Mouse (Mus musculus): Measurements from ENCODE around the gene Mycbp. TPM values are rescaled to one million over a fixed set of nuclear protein-coding genes. Genes with fewer than 3 reads are reported as not detected.

Gene Mycbp
- 65.6 and 69.9 TPM in 2 replicates for polyA plus RNA-seq (2016; fragmentation: Nextera tagmentation; extraction: Ambion mirVana)

DNA sequence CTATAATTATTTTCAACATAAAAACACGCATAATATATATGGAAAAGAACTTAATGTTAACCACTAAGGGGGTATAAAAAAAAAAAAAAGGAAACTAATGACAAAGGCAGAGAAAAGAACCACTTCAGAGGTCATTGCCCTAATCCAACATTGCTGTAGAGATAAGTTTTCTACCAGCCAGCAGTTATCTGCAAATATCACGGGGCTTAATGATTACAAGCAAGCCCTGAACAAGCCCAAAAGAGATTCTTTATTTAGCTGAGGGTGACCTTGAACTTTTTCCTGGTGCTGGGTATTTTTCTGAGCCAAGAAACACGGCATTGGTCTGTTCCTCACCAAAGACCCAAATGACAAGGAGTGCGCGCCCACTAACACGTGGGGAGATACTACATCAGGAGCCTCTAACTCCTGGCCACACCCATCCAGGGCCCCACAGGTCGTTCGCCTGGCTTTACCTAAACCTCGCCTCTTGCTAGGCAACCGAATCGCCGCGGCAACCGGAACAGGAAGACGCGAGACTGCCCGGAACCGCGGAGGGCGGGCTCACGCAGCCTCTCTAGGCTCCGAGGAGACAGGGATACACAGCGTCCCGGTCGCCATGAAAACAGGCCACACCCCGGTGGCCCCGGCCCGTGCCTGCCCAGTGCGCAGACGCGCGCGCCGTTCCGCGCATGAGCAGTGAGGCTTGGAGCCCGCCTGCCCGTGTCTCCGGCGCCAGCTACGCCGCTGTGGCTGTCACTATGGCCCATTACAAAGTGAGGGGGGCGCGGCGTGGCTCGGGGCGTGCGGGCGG lies at the start of gene Mycbp:
Gene Mycbp (plus strand): TSS at position 500 of the 793 bp plus-strand sequence.
- WGBS, result 1% methylated on average over 49 of the region's 49 CpGs

DNA sequence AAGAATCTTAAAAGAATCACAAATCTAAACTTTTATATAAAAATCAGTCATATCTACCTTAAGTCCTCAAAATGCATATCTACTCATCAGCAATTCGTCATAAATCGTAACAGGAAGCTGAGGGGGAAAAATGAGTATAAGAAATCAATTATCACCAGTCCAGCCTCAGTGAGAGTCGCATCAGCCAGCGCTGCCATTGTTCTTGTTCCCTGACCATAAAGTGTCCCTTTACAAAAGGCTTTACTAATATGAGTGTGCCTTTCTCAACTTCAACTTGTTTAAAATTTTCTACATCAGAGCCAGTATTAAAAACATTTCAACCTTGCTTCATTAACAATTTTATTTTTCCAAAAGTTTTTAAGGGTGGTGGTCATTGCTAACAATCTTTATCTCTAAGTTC lies 47.7 kb upstream of the Mycbp start:
- 78% methylated on average over 4 of the region's 4 CpGs for WGBS
- Histone ChIP-seq H3K27ac (ENCODE audit: poor library complexity, severe bottlenecking) (no peak overlapping the region), H3K9ac (no peak overlapping the region), H3K36me3 (no peaks in the 10 kb centered on the region), H3K4me3 (no peak overlapping the region), H3K4me2 (no peak overlapping the region), H3K4me1 (replicated peaks) (no peaks in the 10 kb centered on the region), H3K27me3 (replicated peaks) (no peaks in the 10 kb centered on the region), H3K9me3 (replicated peaks) (no peaks in the 10 kb centered on the region)
- no peak for ATAC-seq (ENCODE audit: insufficient number of reproducible peaks, low FRiP score)

More for the DNA sequence above, at the start of gene Mycbp:
- Histone ChIP-seq H3K9ac (peak within 1 kb of the TSS; percentile 92), H3K4me1 (replicated peaks) (peaks cover 16% of the 10 kb centered on the region), H3K36me3 (peaks cover 11% of the 10 kb centered on the region), H3K4me3 (peak within 1 kb of the TSS; percentile 83), H3K27me3 (replicated peaks) (no peaks in the 10 kb centered on the region), H3K27ac (ENCODE audit: poor library complexity, severe bottlenecking) (peak within 1 kb of the TSS; percentile 87), H3K4me2 (peak within 1 kb of the TSS; percentile 86), H3K9me3 (replicated peaks) (no peaks in the 10 kb centered on the region)
- peak; percentile 100 for ATAC-seq (ENCODE audit: insufficient number of reproducible peaks, low FRiP score)

DNA sequence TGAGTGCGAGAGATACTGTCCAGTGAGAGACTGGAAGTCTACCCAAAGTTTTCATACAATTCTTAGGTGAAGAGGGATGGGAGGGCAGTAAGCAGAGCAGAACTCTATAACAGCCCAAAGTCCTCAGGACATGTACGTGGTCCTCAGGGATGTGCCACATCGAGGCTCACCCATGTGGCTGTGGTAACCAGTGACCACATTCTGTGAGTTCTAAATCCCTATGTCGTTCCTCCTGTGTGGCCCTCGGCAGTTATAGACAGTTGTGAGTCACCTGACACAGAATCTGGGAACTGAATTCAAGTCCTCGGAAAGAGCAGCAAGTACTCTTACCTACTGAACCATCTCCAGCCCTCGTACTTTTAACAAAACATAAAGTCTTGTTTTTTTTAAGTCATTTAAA lies 46.5 kb upstream of the Mycbp start:
- 79% methylated on average over 7 of the region's 7 CpGs for WGBS
- no peaks in the 10 kb centered on the region for H3K36me3 ChIP-seq
- H3K4me1 ChIP-seq (replicated peaks), result no peaks in the 10 kb centered on the region
- H3K4me3 ChIP-seq, result no peak overlapping the region
- no peak for ATAC-seq (ENCODE audit: insufficient number of reproducible peaks, low FRiP score)
- no peaks in the 10 kb centered on the region for H3K27me3 ChIP-seq (replicated peaks)
- H3K4me2 ChIP-seq, result no peak overlapping the region
- H3K9me3 ChIP-seq (replicated peaks), result no peaks in the 10 kb centered on the region
- no peak overlapping the region for H3K9ac ChIP-seq
- H3K27ac ChIP-seq (ENCODE audit: poor library complexity, severe bottlenecking), result no peak overlapping the region

DNA sequence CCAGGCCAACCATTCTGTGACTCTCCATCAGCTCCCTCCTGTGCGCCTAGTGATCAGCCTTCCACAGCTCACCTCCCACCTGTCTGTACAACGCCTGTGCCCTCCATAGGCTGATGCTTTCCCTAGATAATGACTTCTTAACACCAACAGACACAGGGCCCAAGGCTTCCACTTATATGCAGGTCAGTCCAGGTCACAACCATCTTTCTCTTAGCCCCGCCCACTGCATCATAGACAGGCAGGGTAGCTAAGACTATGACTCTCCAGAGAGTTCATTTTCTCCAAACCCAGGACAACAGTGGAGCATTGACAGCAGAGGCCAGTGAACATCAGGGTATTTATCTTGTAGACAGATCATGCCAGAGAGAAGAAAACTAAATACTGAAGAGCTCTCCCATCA lies 45.3 kb upstream of the Mycbp start, which contains the start of gene 4933427I04Rik:
Gene 4933427I04Rik (plus strand): TSS at position 301 of the 400 bp plus-strand sequence.
- Histone ChIP-seq H3K27me3 (replicated peaks) (no peaks in the 10 kb centered on the region), H3K9me3 (replicated peaks) (no peaks in the 10 kb centered on the region), H3K4me1 (replicated peaks) (no peaks in the 10 kb centered on the region), H3K27ac (ENCODE audit: poor library complexity, severe bottlenecking) (no peak within 1 kb of the TSS), H3K4me2 (no peak within 1 kb of the TSS), H3K36me3 (no peaks in the 10 kb centered on the region), H3K9ac (no peak within 1 kb of the TSS), H3K4me3 (no peak within 1 kb of the TSS)
- 76% methylated on average over 3 of the region's 3 CpGs for WGBS
- no peak for ATAC-seq (ENCODE audit: insufficient number of reproducible peaks, low FRiP score)

DNA sequence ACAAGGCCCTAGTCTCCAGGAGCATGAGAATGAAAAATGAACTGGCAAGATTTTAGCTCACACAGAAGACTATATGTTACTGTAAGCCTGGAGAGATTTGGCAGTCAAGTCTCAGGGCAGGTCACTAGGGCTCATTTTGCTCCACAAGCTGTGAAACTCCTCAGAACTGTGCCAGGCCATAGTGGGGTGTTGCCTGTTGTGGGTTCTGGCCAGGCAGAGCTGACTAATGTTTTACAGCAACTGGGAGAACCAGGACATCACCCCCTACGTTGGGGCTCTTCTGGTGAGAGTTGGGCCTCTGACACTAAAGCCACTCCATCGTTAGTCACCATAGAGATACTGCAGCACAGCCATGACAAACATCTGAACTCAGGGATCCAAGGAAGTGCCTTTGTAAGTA lies 44.8 kb upstream of the Mycbp start:
- Histone ChIP-seq H3K27ac (ENCODE audit: poor library complexity, severe bottlenecking) (no peak overlapping the region), H3K4me2 (no peak overlapping the region), H3K36me3 (no peaks in the 10 kb centered on the region), H3K9me3 (replicated peaks) (no peaks in the 10 kb centered on the region), H3K4me3 (no peak overlapping the region), H3K4me1 (replicated peaks) (no peaks in the 10 kb centered on the region), H3K27me3 (replicated peaks) (no peaks in the 10 kb centered on the region), H3K9ac (no peak overlapping the region)
- 43% methylated on average over 2 of the region's 2 CpGs for WGBS
- no peak for ATAC-seq (ENCODE audit: insufficient number of reproducible peaks, low FRiP score)

DNA sequence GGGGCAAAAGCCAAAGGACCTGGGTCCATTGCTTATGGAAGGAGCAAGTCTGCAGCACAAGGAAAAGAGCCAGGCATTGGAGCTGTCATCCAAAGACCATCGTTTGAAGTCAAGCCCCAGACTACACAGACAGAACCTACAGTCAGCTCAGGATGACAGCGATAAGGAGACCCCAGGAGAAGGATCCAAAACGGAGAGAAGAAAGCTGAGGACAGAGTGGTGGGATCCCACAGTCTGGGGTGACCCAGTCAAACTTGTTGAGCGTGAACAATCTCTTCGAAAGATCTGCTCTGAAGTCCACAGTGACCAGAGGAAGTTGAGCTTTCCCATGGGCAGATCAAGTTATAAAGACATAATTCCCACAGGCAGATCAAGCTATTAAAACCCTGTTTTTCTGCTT lies 44.0 kb upstream of the Mycbp start:
- no peaks in the 10 kb centered on the region for H3K36me3 ChIP-seq
- H3K9ac ChIP-seq, result no peak overlapping the region
- H3K9me3 ChIP-seq (replicated peaks), result no peaks in the 10 kb centered on the region
- no peak overlapping the region for H3K27ac ChIP-seq (ENCODE audit: poor library complexity, severe bottlenecking)
- no peaks in the 10 kb centered on the region for H3K27me3 ChIP-seq (replicated peaks)
- H3K4me1 ChIP-seq (replicated peaks), result no peaks in the 10 kb centered on the region
- no peak overlapping the region for H3K4me3 ChIP-seq
- WGBS, result 69% methylated on average over 5 of the region's 5 CpGs
- no peak overlapping the region for H3K4me2 ChIP-seq
- ATAC-seq (ENCODE audit: insufficient number of reproducible peaks, low FRiP score), result no peak

DNA sequence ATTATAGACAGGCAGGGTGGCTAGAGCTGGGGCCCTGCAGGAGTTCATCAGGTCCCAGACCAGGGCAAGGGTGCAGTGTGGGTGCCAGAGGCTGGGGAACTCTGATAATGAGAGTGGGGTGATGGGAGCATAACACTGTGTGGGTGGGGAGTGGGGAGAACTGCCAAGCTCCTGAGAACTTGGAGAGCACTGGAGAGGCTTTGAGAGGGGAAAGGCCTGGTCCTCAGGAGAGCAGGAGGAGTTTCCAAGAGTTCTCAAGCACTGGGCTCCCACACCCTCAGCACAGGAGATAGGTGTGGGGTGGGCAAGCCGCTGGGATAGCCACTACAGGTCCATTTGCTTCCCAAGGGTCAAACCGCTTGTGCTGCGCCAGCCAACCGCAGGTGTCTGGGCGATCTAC lies 10.9 kb upstream of the Mycbp start:
- ATAC-seq (ENCODE audit: insufficient number of reproducible peaks, low FRiP score), result no peak
- 80% methylated on average over 5 of the region's 5 CpGs for WGBS
- no peaks in the 10 kb centered on the region for H3K4me1 ChIP-seq (replicated peaks)
- H3K4me3 ChIP-seq, result no peak overlapping the region
- H3K27me3 ChIP-seq (replicated peaks), result 0 out of 2 replicates have a peak, but pooled peaks cover 3% of the 10 kb centered on the region
- no peak overlapping the region for H3K9ac ChIP-seq
- no peak overlapping the region for H3K27ac ChIP-seq (ENCODE audit: poor library complexity, severe bottlenecking)
- H3K36me3 ChIP-seq, result no peaks in the 10 kb centered on the region
- no peak overlapping the region for H3K4me2 ChIP-seq
- H3K9me3 ChIP-seq (replicated peaks), result no peaks in the 10 kb centered on the region

DNA sequence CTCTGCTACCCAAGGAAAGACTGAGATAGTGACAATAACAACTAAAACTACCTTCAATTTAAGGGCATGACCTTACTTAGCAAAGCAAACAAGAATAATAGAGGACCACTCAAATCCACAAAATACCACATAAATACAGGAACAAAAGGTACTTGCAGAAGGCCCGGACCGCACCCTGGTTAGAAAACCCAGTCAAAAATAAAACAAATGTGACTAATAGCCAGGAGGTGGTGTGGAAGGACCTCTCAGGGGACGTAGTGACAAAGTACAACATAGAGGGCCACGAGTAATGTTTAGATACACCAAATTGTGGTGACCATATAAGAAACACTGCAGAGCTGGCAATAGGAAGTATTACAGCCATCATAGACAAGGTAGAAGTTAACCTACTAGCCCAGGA lies 10.3 kb upstream of the Mycbp start:
- no peak overlapping the region for H3K4me3 ChIP-seq
- H3K4me1 ChIP-seq (replicated peaks), result no peaks in the 10 kb centered on the region
- H3K36me3 ChIP-seq, result no peaks in the 10 kb centered on the region
- no peak overlapping the region for H3K9ac ChIP-seq
- no peak for ATAC-seq (ENCODE audit: insufficient number of reproducible peaks, low FRiP score)
- H3K4me2 ChIP-seq, result no peak overlapping the region
- WGBS, result 81% methylated on average over 4 of the region's 4 CpGs
- 0 out of 2 replicates have a peak, but pooled peaks cover 3% of the 10 kb centered on the region for H3K27me3 ChIP-seq (replicated peaks)
- no peaks in the 10 kb centered on the region for H3K9me3 ChIP-seq (replicated peaks)
- H3K27ac ChIP-seq (ENCODE audit: poor library complexity, severe bottlenecking), result no peak overlapping the region

DNA sequence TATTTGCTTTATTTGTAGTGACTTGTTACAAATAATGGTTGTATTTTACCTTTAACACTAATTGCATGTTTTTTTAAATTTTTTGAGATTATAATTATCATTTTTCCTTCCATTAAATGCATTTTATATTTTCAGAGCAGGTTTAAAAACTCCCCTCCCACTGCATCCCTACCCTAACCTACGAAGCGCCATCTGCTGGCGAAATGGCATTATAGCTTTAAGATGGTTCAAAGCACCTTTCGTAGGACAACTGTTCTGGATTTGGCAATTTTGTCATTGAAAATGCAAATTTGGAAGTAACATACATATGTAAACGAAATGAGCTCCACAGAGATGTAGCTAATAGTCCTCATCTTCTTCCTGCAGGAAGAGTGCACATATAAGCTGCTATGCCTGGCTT lies 5.9 kb upstream of the Mycbp start:
- Histone ChIP-seq H3K36me3 (no peaks in the 10 kb centered on the region), H3K9me3 (replicated peaks) (no peaks in the 10 kb centered on the region), H3K9ac (no peak overlapping the region), H3K27ac (ENCODE audit: poor library complexity, severe bottlenecking) (no peak overlapping the region), H3K4me2 (no peak overlapping the region), H3K27me3 (replicated peaks) (0 out of 2 replicates have a peak, but pooled peaks cover 3% of the 10 kb centered on the region), H3K4me3 (no peak overlapping the region), H3K4me1 (replicated peaks) (peaks cover under 1% of the 10 kb centered on the region; the same call in 1 of the 2 replicates)
- 11% methylated on average over 5 of the region's 5 CpGs for WGBS
- no peak for ATAC-seq (ENCODE audit: insufficient number of reproducible peaks, low FRiP score)

DNA sequence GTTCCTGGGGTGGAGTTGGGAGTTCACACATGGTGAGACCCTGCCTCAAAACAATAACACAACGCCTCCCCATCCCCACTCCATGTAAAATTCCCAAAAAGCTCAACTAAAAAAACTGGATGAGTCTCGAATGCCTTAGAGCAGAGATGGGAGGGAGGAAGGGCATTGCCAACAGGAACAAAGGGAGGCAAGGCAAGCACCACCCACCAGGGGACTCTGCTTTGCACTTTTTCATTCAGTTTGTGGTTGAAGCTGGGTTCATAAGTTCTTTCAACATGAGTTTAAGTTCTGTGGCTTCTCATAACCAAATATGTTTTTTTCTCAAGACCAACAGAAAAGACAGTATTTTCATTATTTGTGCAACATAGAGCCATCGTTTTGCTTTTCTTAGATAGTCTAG lies 1.2 kb upstream of the Mycbp start:
- 76% methylated on average over 3 of the region's 3 CpGs for WGBS
- Histone ChIP-seq H3K36me3 (0 out of 2 replicates have a peak, but pooled peaks cover under 1% of the 10 kb centered on the region), H3K9ac (no peak overlapping the region), H3K4me1 (replicated peaks) (peaks cover 16% of the 10 kb centered on the region), H3K4me3 (no peak overlapping the region), H3K27ac (ENCODE audit: poor library complexity, severe bottlenecking) (no peak overlapping the region), H3K9me3 (replicated peaks) (no peaks in the 10 kb centered on the region), H3K4me2 (no peak overlapping the region), H3K27me3 (replicated peaks) (no peaks in the 10 kb centered on the region)
- no peak for ATAC-seq (ENCODE audit: insufficient number of reproducible peaks, low FRiP score)

DNA sequence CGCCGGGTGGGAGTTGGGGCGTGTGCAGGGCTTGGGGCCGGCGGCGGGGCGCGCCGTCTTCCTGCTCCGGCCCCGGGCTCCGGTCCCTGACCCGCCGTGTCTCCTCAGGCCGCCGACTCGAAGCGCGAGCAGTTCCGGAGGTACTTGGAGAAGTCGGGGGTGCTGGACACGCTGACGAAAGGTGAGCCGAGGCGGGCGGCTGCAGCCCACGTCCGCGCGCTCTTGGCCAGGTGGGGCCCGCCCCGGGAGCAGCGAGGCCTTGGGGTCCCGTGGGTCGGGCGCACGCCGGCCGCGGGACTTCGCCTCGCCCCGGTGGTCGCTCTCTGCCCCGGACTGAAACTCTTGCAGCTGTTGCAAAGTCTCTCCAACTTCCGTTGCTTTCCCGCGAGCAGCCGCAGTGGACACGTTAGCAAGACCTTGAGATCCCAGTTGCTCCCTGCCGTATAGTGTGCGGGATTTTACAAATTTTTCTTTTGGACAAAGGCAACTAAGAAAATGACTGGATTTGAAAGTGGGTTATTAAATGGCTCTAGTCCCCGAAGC lies 565 bp downstream of the Mycbp start:
- Histone ChIP-seq H3K4me2 (peak overlapping the region; percentile 86), H3K9ac (peak overlapping the region; percentile 92), H3K4me3 (peak overlapping the region; percentile 83), H3K27me3 (replicated peaks) (no peaks in the 10 kb centered on the region), H3K9me3 (replicated peaks) (no peaks in the 10 kb centered on the region), H3K27ac (ENCODE audit: poor library complexity, severe bottlenecking) (peak overlapping the region; percentile 87), H3K36me3 (peaks cover 15% of the 10 kb centered on the region), H3K4me1 (replicated peaks) (peaks cover 16% of the 10 kb centered on the region)
- ATAC-seq (ENCODE audit: insufficient number of reproducible peaks, low FRiP score), result peak; percentile 46
- WGBS, result under 1% methylated on average over 53 of the region's 53 CpGs

Measured in heart, embryonic 12.5 days (tissue).